Mouse (Mus musculus): ENCODE measurements at regions not wholly inside any gene's neighbourhood (a gene's known extent, or its start where the extent isn't known, plus 50 kb on each side); places are given as distances from the start of the nearest gene placed in this dataset.

DNA sequence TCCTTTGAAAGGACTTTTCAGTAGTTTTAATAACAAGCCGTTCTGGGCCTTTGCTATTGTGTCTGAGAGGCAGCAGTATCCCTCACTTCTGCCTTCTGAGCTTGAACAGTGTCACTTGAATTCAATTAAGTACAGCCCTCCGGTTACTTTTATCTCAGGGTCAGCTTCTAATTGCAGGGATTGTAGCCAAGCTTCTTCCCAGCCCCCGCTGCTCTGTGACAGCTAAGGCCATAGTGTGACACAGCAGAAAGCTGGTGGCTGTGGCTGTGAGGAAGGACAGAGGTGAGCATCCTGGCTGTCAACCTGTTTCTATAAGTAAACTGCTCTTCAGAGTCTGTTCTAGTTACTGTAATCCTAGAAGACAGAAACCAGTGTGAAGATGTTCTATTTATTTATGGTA is 358.5 kb upstream of the Tle4 start:
- no peak for TF ChIP-seq CTCF (IDR thresholded peaks at IDR 0.05; ENCODE audit: insufficient read depth, low read depth, low read length)
- no peak for TF ChIP-seq POLR2A (IDR thresholded peaks at IDR 0.05; ENCODE audit: insufficient read depth, low read depth, low read length)
